Mouse (Mus musculus) lung, postnatal 0 days (tissue): Measurements from ENCODE around the gene Vwa2.

Source experiments
- CTCF ChIP-seq: IDR thresholded peaks from 2 replicates; pipeline ENCODE4 v1.5.1; 2016; ENCODE audit warnings: antibody characterized with exemption, mild to moderate bottlenecking
- EP300 ChIP-seq: IDR thresholded peaks from 2 replicates; pipeline ENCODE4 v1.6.1; 2016; ENCODE audit warnings: antibody characterized with exemption, mild to moderate bottlenecking, control low read depth

DNA sequence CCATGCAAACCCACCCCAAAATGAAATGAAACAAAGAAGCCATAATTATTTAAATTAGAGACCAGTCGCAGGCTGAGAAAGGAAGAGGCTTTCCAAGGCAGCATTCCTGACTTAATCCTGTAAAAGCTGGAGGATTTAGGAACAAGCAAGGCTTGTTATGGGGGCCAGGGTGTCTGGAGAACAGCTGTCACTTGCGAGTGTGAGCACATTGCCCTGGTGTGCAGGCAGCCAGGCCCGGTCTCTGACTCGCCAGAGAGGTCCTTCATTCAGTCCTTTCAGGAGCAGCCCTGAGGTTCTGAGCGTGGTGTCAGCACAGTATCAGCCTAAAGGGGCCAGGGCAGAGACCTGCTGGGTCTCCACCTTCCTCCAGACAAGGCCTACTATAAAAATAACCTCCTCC lies 14.6 kb downstream of the Vwa2 start:
- TF ChIP-seq CTCF = no peak
- TF ChIP-seq EP300 = no peak
